In genomic region chr11:29173706-29174436, GRCm38 (mm10) we compare ENCODE assay signal across 8 mouse cellular contexts. TPM values are rescaled to one million over a fixed set of nuclear protein-coding genes. Genes with fewer than 3 reads are reported as not detected.
DNase-seq lines count a peak whose midpoint lies in the region; ATAC-seq and TF ChIP-seq lines count a peak whose summit lies in the region.

No protein-coding gene starts in this region.

- peaks cover 4% of the 10 kb centered on the region; the same call in 1 of the 2 replicates for H3K4me1 ChIP-seq in kidney, adult 2 months (ENCODE audit: control insufficient read depth, insufficient read depth, low read length)
- H3K4me1 ChIP-seq in midbrain, embryonic 12.5 days: peaks cover 17% of the 10 kb centered on the region

- peak overlapping the region; percentile 95 for H3K4me3 ChIP-seq in kidney, adult 2 months (ENCODE audit: insufficient read depth, low read depth, low read length)
- H3K4me3 ChIP-seq in midbrain, embryonic 12.5 days: peak overlapping the region; percentile 96

- no peaks in the 10 kb centered on the region for H3K36me3 ChIP-seq in kidney, adult 2 months (ENCODE audit: control insufficient read depth, insufficient read depth, low read length)
- no peaks in the 10 kb centered on the region for H3K36me3 ChIP-seq in midbrain, embryonic 12.5 days

- no peak for TF ChIP-seq POLR2A in kidney, adult 2 months (IDR thresholded peaks at IDR 0.05; ENCODE audit: low read depth, low read length)

- 3% methylated on average over 13 of the region's 13 CpGs for WGBS in kidney, adult 2 months
- 7% methylated on average over 13 of the region's 13 CpGs for whole genome bisulfite sequencing in midbrain, embryonic 12.5 days

- H3K27me3 ChIP-seq in kidney, adult 2 months (replicated peaks; ENCODE audit: control insufficient read depth, insufficient read depth, low read length): no peaks in the 10 kb centered on the region
- no peaks in the 10 kb centered on the region for H3K27me3 ChIP-seq in midbrain, embryonic 12.5 days

- DNase-seq in kidney, adult 2 months: no peak
- DNase-seq in kidney, postnatal 36 days: no peak
- peak; percentile 12 for DNase-seq in Muller cell, postnatal 12 days (ENCODE audit: inconsistent ontology term)
- DNase-seq in forelimb bud, embryonic 11.5 days (ENCODE audit: low read depth, low spot score): peak; percentile 2
- DNase-seq in thymus, adult 18-20 months: no peak
- DNase-seq in cerebellum, postnatal 25 days: no peak
- DNase-seq in lung, postnatal 25 days (ENCODE audit: low spot score): no peak

- 0 out of 2 replicates have a peak overlapping the region, but pooled peaks have one; percentile 14 for H3K27ac ChIP-seq in kidney, adult 2 months (ENCODE audit: insufficient read depth, low read depth, low read length)
- peak overlapping the region; percentile 96 for H3K27ac ChIP-seq in midbrain, embryonic 12.5 days (replicated peaks)

- peak overlapping the region; percentile 74 for H3K4me2 ChIP-seq in midbrain, embryonic 12.5 days (replicated peaks)

- peak overlapping the region; percentile 98 for H3K9ac ChIP-seq in midbrain, embryonic 12.5 days (replicated peaks)

- TF ChIP-seq CTCF in kidney, adult 2 months (conservative IDR thresholded peaks at IDR 0.05; ENCODE audit: insufficient read depth, insufficient read length, low read depth, low read length): no peak

- peak; percentile 1; the same call in 1 of the 2 replicates for ATAC-seq in midbrain, embryonic 12.5 days (ENCODE audit: low FRiP score, low read depth)

- no peaks in the 10 kb centered on the region for H3K9me3 ChIP-seq in midbrain, embryonic 12.5 days

RNA-seq across cellular contexts. Expression of gene Ppp4r3b, which starts 1.2 kb away (rescaled TPM):
- 6.5 and 8.7 TPM in 2 replicates for polyA plus RNA-seq in kidney, adult 2 months (2012; rRNA removed)
- 114 and 126 TPM in 2 replicates for polyA plus RNA-seq in midbrain, embryonic 12.5 days (2016; fragmentation: Nextera tagmentation; extraction: Ambion mirVana)

RNA-seq across cellular contexts. Expression of gene Pnpt1, which starts 43.3 kb away (rescaled TPM):
- 13.5 and 13.7 TPM in 2 replicates for polyA plus RNA-seq in kidney, adult 2 months (2012; rRNA removed)
- 32.5 and 33.0 TPM in 2 replicates for polyA plus RNA-seq in midbrain, embryonic 12.5 days (2016; fragmentation: Nextera tagmentation; extraction: Ambion mirVana)

Comparison
In these comparisons a context has a peak if more than half of its experiments do, and no peak if none do; other contexts are left out.
1. DNase-seq: peak in Muller cell, postnatal 12 days (single experiment) and forelimb bud, embryonic 11.5 days (single experiment); none in kidney, adult 2 months (single experiment), kidney, postnatal 36 days (0 of 2), thymus, adult 18-20 months (0 of 2), cerebellum, postnatal 25 days (0 of 2) and lung, postnatal 25 days (single experiment).
2. RNA of gene Ppp4r3b, which starts 1.2 kb away (polyA plus RNA-seq): 114 to 126 TPM in midbrain, embryonic 12.5 days; 6.5 to 8.7 TPM in kidney, adult 2 months; every median in the first group is over 10 times any median in the second.